Mouse (Mus musculus) cortical plate, adult 2 months (tissue): ENCODE results near the gene Adcy1. TPM values are rescaled to one million over a fixed set of nuclear protein-coding genes. Genes with fewer than 3 reads are reported as not detected.

Experiments used
- H3K27ac ChIP-seq: fragments of 200-500 bp; 2 replicates; pipeline ENCODE4 v1.5.1; 2012; ENCODE audit warnings: low read length, control low read depth, inconsistent platforms; ENCODE audit not compliant: insufficient read depth
- H3K4me1 ChIP-seq: fragments of 200-500 bp; 2 replicates; pipeline ENCODE4 v1.6.1; 2011; ENCODE audit warnings: low read length; ENCODE audit not compliant: control insufficient read depth, insufficient read depth
- H3K4me3 ChIP-seq: fragments of 200-500 bp; 2 replicates; pipeline ENCODE4 v1.5.1; 2011; ENCODE audit warnings: mild to moderate bottlenecking, low read length, control low read depth; ENCODE audit not compliant: insufficient read depth
- CTCF ChIP-seq: fragments of 200-500 bp; IDR thresholded peaks from 2 replicates; pipeline ENCODE4 v1.5.1; 2011; ENCODE audit warnings: mild to moderate bottlenecking, control low read depth, low read length; ENCODE audit not compliant: insufficient read depth; ENCODE audit errors: extremely low read depth
- POLR2A ChIP-seq: fragments of 200-500 bp; IDR thresholded peaks from 2 replicates; pipeline ENCODE4 v1.6.1; 2011; ENCODE audit warnings: mild to moderate bottlenecking, low read length, control low read depth; ENCODE audit not compliant: insufficient read depth; ENCODE audit errors: extremely low read depth
- polyA plus RNA-seq: library from polyadenylated mRNA; depleted of rRNA; stranded (reverse); fragments of >200 nt; gene quantifications from 2 replicates; pipeline ENCODE4 v1.2.3, GENCODE M21; 2012

The Adcy1 gene
- polyA plus RNA-seq, 1 experiment = 181 TPM

GRCm38 (mm10) chr11:7054662-7055265 lies 8.5 kb upstream of the Adcy1 start:
- TF ChIP-seq POLR2A (no peak), CTCF (no peak)
- no peak overlapping the region for H3K27ac ChIP-seq

GRCm38 (mm10) chr11:7055455-7056017 lies 7.8 kb upstream of the Adcy1 start:
- Histone ChIP-seq H3K4me1 (peaks cover 8% of the 10 kb centered on the region), H3K4me3 (no peak overlapping the region), H3K27ac (no peak overlapping the region)
- TF ChIP-seq CTCF = no peak
- no peak for TF ChIP-seq POLR2A

More at GRCm38 (mm10) chr11:7054662-7055265, 8.5 kb upstream of the Adcy1 start:
- Histone ChIP-seq H3K4me3 (no peak overlapping the region), H3K4me1 (peaks cover 8% of the 10 kb centered on the region)

GRCm38 (mm10) chr11:7056121-7056520 lies 7.2 kb upstream of the Adcy1 start:
- TF ChIP-seq CTCF (no peak), POLR2A (no peak)
- Histone ChIP-seq H3K4me1 (peaks cover 8% of the 10 kb centered on the region), H3K27ac (no peak overlapping the region), H3K4me3 (no peak overlapping the region)

- TF ChIP-seq POLR2A (no peak), CTCF (no peak)
- H3K4me3 ChIP-seq = no peak overlapping the region
- H3K27ac ChIP-seq = no peak overlapping the region
- H3K4me1 ChIP-seq = peaks cover 9% of the 10 kb centered on the region
These were observed 5.5 kb upstream of the Adcy1 start for GRCm38 (mm10) chr11:7057781-7058180.

- Histone ChIP-seq H3K4me3 (no peak overlapping the region), H3K27ac (no peak overlapping the region), H3K4me1 (peaks cover 6% of the 10 kb centered on the region; the same call in 1 of the 2 replicates)
- TF ChIP-seq CTCF (no peak), POLR2A (no peak)
These were observed 1.3 kb upstream of the Adcy1 start for GRCm38 (mm10) chr11:7061961-7062360.

- 0 out of 2 replicates have a peak overlapping the region, but pooled peaks have one; percentile 63 for H3K27ac ChIP-seq
- H3K4me3 ChIP-seq = peak overlapping the region; percentile 93
- TF ChIP-seq POLR2A = no peak
- no peak for TF ChIP-seq CTCF
- peaks cover 7% of the 10 kb centered on the region; the same call in 1 of the 2 replicates for H3K4me1 ChIP-seq
These were observed 723 bp upstream of the Adcy1 start for GRCm38 (mm10) chr11:7062566-7062965.

GRCm38 (mm10) chr11:7063681-7064267 lies 485 bp downstream of the Adcy1 start:
- Histone ChIP-seq H3K4me1 (peaks cover 10% of the 10 kb centered on the region; the same call in 1 of the 2 replicates), H3K4me3 (peak overlapping the region; percentile 93), H3K27ac (peak overlapping the region; percentile 97)
- no peak for TF ChIP-seq POLR2A
- TF ChIP-seq CTCF = no peak

GRCm38 (mm10) chr11:7064484-7065185 lies 1.3 kb downstream of the Adcy1 start:
- Histone ChIP-seq H3K4me1 (peaks cover 11% of the 10 kb centered on the region; the same call in 1 of the 2 replicates), H3K4me3 (peak overlapping the region; percentile 93), H3K27ac (peak overlapping the region; percentile 97)
- TF ChIP-seq CTCF (no peak), POLR2A (peak; percentile 37; the same call in 1 of the 2 replicates)

- no peak for TF ChIP-seq CTCF
- TF ChIP-seq POLR2A = no peak
- H3K4me1 ChIP-seq = peaks cover 11% of the 10 kb centered on the region; the same call in 1 of the 2 replicates
- peak overlapping the region; percentile 93 for H3K4me3 ChIP-seq
- peak overlapping the region; percentile 55; the same call in 1 of the 2 replicates for H3K27ac ChIP-seq
These were observed 2.1 kb downstream of the Adcy1 start for GRCm38 (mm10) chr11:7065388-7065787.

GRCm38 (mm10) chr11:7065876-7066275 lies 2.6 kb downstream of the Adcy1 start:
- Histone ChIP-seq H3K4me1 (peaks cover 13% of the 10 kb centered on the region; the same call in 1 of the 2 replicates), H3K4me3 (peak overlapping the region; percentile 93), H3K27ac (no peak overlapping the region)
- TF ChIP-seq POLR2A = no peak
- no peak for TF ChIP-seq CTCF
